Mouse (Mus musculus) heart, embryonic 13.5 days (tissue): ENCODE measurements at regions not wholly inside any gene's neighbourhood (a gene's known extent, or its start where the extent isn't known, plus 50 kb on each side); places are given as distances from the start of the nearest gene placed in this dataset.

Experiments
- ATAC-seq: fragments of 200-750 bp; cut with Nextera tagmentation; 2 replicates; pipeline ENCODE4 v1.8.0; 2017; ENCODE audit warnings: moderate TSS enrichment; ENCODE audit not compliant: insufficient number of reproducible peaks, low FRiP score, low TSS enrichment; ENCODE audit errors: extremely low read depth
- H3K27ac ChIP-seq: fragments of 300-500 bp; sonication (generic); replicated peaks from 2 replicates; pipeline ENCODE4 v1.5.1; 2015; ENCODE audit warnings: moderate library complexity, mild to moderate bottlenecking, inconsistent platforms
- H3K27me3 ChIP-seq: fragments of 300-500 bp; sonication (generic); replicated peaks from 2 replicates; pipeline ENCODE4 v1.6.1; 2015; ENCODE audit warnings: mild to moderate bottlenecking, inconsistent platforms
- H3K36me3 ChIP-seq: fragments of 300-500 bp; sonication (generic); 2 replicates; pipeline ENCODE4 v1.6.1; 2015; ENCODE audit warnings: mild to moderate bottlenecking, inconsistent platforms
- H3K4me1 ChIP-seq: fragments of 300-500 bp; sonication (generic); 2 replicates; pipeline ENCODE4 v1.6.1; 2015; ENCODE audit warnings: inconsistent platforms
- H3K4me2 ChIP-seq: fragments of 300-500 bp; sonication (generic); 2 replicates; pipeline ENCODE4 v1.6.1; 2015; ENCODE audit warnings: inconsistent platforms, mild to moderate bottlenecking, moderate library complexity
- H3K4me3 ChIP-seq: fragments of 300-500 bp; sonication (generic); 2 replicates; pipeline ENCODE4 v1.5.1; 2015; ENCODE audit warnings: moderate library complexity, mild to moderate bottlenecking, inconsistent platforms
- H3K9ac ChIP-seq: fragments of 300-500 bp; sonication (generic); 2 replicates; pipeline ENCODE4 v1.6.1; 2015; ENCODE audit warnings: inconsistent platforms, mild to moderate bottlenecking, moderate library complexity
- H3K9me3 ChIP-seq: fragments of 300-500 bp; sonication (generic); 2 replicates; pipeline ENCODE4 v1.6.1; 2016; ENCODE audit warnings: inconsistent platforms
- WGBS: fragments of 180-500 bp; shearing (Covaris S2); methylation state at CpG from one replicate; pipeline ENCODE4 v1.1.7; 2015; ENCODE audit warnings: mixed read lengths; 5-methylcytosine and 5-hydroxymethylcytosine counted together

- WGBS: 68% methylated on average over 4 of the region's 4 CpGs
- Histone ChIP-seq H3K27ac (no peak overlapping the region), H3K9me3 (no peaks in the 10 kb centered on the region), H3K9ac (no peak overlapping the region), H3K4me2 (no peak overlapping the region), H3K4me1 (no peaks in the 10 kb centered on the region), H3K27me3 (no peaks in the 10 kb centered on the region), H3K36me3 (no peaks in the 10 kb centered on the region), H3K4me3 (no peak overlapping the region)
- no peak for ATAC-seq
Measured at GRCm38 (mm10) chr12:109893657-109894056, 293.5 kb upstream of the Rtl1 start.

DNA sequence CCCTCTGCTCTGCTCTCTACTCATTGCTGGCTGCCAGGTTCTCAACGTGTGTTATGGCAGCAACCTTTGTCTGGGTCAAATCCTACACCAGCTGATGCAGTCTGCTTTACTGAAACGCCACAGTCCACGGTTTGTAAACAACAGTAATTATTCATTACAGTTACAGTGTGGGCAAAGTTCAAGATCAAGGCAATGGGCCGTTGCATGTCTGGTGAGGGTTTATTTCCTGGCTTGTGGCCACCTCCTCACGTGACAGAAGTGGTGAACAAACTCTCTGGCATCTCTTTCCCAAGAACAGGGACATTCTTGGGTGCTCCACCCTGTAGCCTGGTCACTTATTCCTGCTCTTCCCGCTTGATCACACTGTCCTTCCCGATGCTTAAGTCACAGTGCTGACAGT is 295.3 kb upstream of the Rtl1 start:
- Histone ChIP-seq H3K9me3 (no peaks in the 10 kb centered on the region), H3K27me3 (no peaks in the 10 kb centered on the region), H3K36me3 (no peaks in the 10 kb centered on the region), H3K9ac (no peak overlapping the region), H3K4me1 (no peaks in the 10 kb centered on the region), H3K4me3 (no peak overlapping the region), H3K27ac (no peak overlapping the region), H3K4me2 (no peak overlapping the region)
- 73% methylated on average over 7 of the region's 7 CpGs for WGBS
- no peak for ATAC-seq

GRCm38 (mm10) chr12:109896397-109896796 is 296.3 kb upstream of the Rtl1 start:
- H3K9ac ChIP-seq: no peak overlapping the region
- no peak overlapping the region for H3K4me3 ChIP-seq
- ATAC-seq: no peak
- no peak overlapping the region for H3K27ac ChIP-seq
- WGBS: 82% methylated on average over 9 of the region's 9 CpGs
- H3K9me3 ChIP-seq: no peaks in the 10 kb centered on the region
- H3K36me3 ChIP-seq: no peaks in the 10 kb centered on the region
- no peak overlapping the region for H3K4me2 ChIP-seq
- H3K27me3 ChIP-seq: no peaks in the 10 kb centered on the region
- H3K4me1 ChIP-seq: no peaks in the 10 kb centered on the region

- H3K27ac ChIP-seq: no peak overlapping the region
- H3K4me3 ChIP-seq: no peak overlapping the region
- 73% methylated on average over 10 of the region's 10 CpGs for WGBS
- no peak for ATAC-seq
- no peaks in the 10 kb centered on the region for H3K9me3 ChIP-seq
- H3K27me3 ChIP-seq: no peaks in the 10 kb centered on the region
- H3K9ac ChIP-seq: no peak overlapping the region
- H3K36me3 ChIP-seq: no peaks in the 10 kb centered on the region
- H3K4me2 ChIP-seq: no peak overlapping the region
- H3K4me1 ChIP-seq: no peaks in the 10 kb centered on the region
Measured at GRCm38 (mm10) chr12:109896906-109897305, 296.8 kb upstream of the Rtl1 start.

- Histone ChIP-seq H3K4me2 (no peak overlapping the region), H3K4me3 (no peak overlapping the region), H3K27me3 (no peaks in the 10 kb centered on the region), H3K4me1 (no peaks in the 10 kb centered on the region), H3K27ac (no peak overlapping the region), H3K36me3 (no peaks in the 10 kb centered on the region), H3K9ac (no peak overlapping the region), H3K9me3 (no peaks in the 10 kb centered on the region)
- ATAC-seq: no peak
- WGBS: 74% methylated on average over 11 of the region's 11 CpGs
Measured at GRCm38 (mm10) chr12:109897861-109898385, 297.8 kb upstream of the Rtl1 start.

DNA sequence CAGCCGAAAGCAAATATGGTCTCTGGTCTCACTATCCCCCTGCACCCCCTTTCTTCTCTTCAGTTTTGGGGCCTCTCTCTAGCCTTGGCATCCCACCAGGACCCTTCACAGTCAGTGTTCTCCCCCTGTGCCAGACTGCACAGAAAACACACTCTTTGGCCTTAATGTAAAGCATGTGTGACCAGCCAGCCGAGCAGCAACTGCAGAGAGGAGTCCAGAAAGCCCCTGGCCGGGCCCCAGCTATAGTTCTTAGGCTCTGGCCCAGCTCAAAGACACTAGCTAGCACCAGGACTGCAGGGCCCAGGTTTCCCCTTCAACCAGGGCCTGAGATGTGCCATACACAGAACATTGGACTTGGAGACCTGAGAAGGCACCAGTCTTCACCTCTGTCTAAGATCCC is 299.3 kb upstream of the Rtl1 start:
- no peak overlapping the region for H3K27ac ChIP-seq
- no peaks in the 10 kb centered on the region for H3K36me3 ChIP-seq
- H3K9me3 ChIP-seq: no peaks in the 10 kb centered on the region
- no peaks in the 10 kb centered on the region for H3K4me1 ChIP-seq
- H3K9ac ChIP-seq: no peak overlapping the region
- no peaks in the 10 kb centered on the region for H3K27me3 ChIP-seq
- ATAC-seq: no peak
- H3K4me2 ChIP-seq: no peak overlapping the region
- H3K4me3 ChIP-seq: no peak overlapping the region
- WGBS: 72% methylated on average over 3 of the region's 3 CpGs

DNA sequence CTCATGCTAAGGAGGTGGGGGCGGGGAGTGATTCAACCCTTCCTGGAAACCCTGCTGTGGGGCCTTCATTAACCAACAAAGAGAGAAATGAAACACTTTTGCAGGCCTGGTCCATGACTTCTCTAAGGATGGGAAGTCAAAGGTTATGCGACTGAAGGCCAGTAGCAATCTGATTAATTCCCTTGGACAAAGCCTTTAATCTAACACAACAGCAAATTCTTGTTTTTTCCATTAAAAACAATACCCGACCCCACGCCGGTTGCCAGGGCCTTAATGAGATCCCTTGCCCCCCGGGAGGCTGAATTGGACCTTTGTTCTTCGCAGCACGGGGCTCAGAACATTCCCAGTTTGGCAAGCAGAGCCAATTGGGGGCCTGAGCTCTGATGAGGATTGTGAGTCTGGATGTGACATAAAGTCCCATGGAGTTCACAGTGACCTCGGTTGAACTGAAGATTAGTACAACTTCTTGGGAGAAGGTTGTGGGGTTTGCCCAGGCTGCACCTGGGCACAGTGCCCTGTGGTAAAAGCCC is 310.9 kb upstream of the Rtl1 start:
- Histone ChIP-seq H3K27me3 (no peaks in the 10 kb centered on the region), H3K9me3 (no peaks in the 10 kb centered on the region), H3K9ac (no peak overlapping the region), H3K36me3 (no peaks in the 10 kb centered on the region), H3K4me2 (no peak overlapping the region), H3K27ac (no peak overlapping the region), H3K4me1 (no peaks in the 10 kb centered on the region), H3K4me3 (no peak overlapping the region)
- no peak for ATAC-seq
- WGBS: 65% methylated on average over 9 of the region's 9 CpGs

- H3K4me3 ChIP-seq: no peak overlapping the region
Measured at GRCm38 (mm10) chr12:109911506-109911905, 311.4 kb upstream of the Rtl1 start.

GRCm38 (mm10) chr12:109917761-109918160 is 317.6 kb upstream of the Rtl1 start:
- H3K9me3 ChIP-seq: no peaks in the 10 kb centered on the region
- no peak overlapping the region for H3K9ac ChIP-seq
- H3K4me2 ChIP-seq: no peak overlapping the region
- H3K4me1 ChIP-seq: no peaks in the 10 kb centered on the region
- H3K4me3 ChIP-seq: no peak overlapping the region
- no peak for ATAC-seq
- no peak overlapping the region for H3K27ac ChIP-seq
- WGBS: 75% methylated on average over 6 of the region's 6 CpGs
- H3K36me3 ChIP-seq: no peaks in the 10 kb centered on the region
- 0 out of 2 replicates have a peak, but pooled peaks cover 2% of the 10 kb centered on the region for H3K27me3 ChIP-seq

More at GRCm38 (mm10) chr12:109911506-109911905, 311.4 kb upstream of the Rtl1 start:
- Histone ChIP-seq H3K4me2 (no peak overlapping the region), H3K9me3 (no peaks in the 10 kb centered on the region), H3K36me3 (no peaks in the 10 kb centered on the region), H3K27ac (no peak overlapping the region), H3K27me3 (no peaks in the 10 kb centered on the region), H3K4me1 (no peaks in the 10 kb centered on the region), H3K9ac (no peak overlapping the region)
- ATAC-seq: no peak; the same call in 1 of the 2 replicates
- WGBS: 75% methylated on average over 9 of the region's 9 CpGs

DNA sequence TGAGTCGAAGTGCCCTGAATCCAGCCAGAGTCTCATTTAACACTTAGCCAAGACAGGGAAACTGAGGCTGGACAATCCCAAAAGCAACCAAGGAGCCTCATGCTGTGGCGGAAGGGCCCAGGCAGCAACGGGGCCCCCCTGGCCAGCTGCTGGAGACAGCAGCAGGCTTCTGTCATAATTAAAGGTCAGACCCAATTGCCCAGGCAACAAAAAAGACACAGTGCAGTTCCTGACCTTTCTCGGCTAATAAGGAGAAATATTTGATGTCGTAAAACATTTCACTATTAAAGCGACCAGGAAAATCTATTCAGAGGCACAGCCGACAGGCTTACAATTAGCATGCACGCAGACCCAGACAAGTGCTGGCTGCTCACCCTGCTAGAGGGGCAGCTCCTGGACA is 318.8 kb upstream of the Rtl1 start:
- Histone ChIP-seq H3K36me3 (no peaks in the 10 kb centered on the region), H3K27ac (no peak overlapping the region), H3K9ac (no peak overlapping the region), H3K4me2 (no peak overlapping the region), H3K4me1 (no peaks in the 10 kb centered on the region), H3K9me3 (no peaks in the 10 kb centered on the region), H3K27me3 (0 out of 2 replicates have a peak, but pooled peaks cover 2% of the 10 kb centered on the region), H3K4me3 (no peak overlapping the region)
- WGBS: 78% methylated on average over 8 of the region's 8 CpGs
- no peak for ATAC-seq

- H3K4me1 ChIP-seq: no peaks in the 10 kb centered on the region
- no peaks in the 10 kb centered on the region for H3K36me3 ChIP-seq
- H3K9me3 ChIP-seq: no peaks in the 10 kb centered on the region
- no peak overlapping the region for H3K4me2 ChIP-seq
- H3K4me3 ChIP-seq: no peak overlapping the region
- no peak overlapping the region for H3K27ac ChIP-seq
- no peak for ATAC-seq
- H3K27me3 ChIP-seq: 0 out of 2 replicates have a peak, but pooled peaks cover 2% of the 10 kb centered on the region
- no peak overlapping the region for H3K9ac ChIP-seq
- 79% methylated on average over 10 of the region's 10 CpGs for WGBS
Measured at GRCm38 (mm10) chr12:109922111-109922510, 322.0 kb upstream of the Rtl1 start.

- no peaks in the 10 kb centered on the region for H3K4me1 ChIP-seq
- H3K9me3 ChIP-seq: no peaks in the 10 kb centered on the region
- H3K4me3 ChIP-seq: no peak overlapping the region
- H3K36me3 ChIP-seq: no peaks in the 10 kb centered on the region
- no peaks in the 10 kb centered on the region for H3K27me3 ChIP-seq
- no peak overlapping the region for H3K9ac ChIP-seq
- WGBS: 66% methylated on average over 6 of the region's 6 CpGs
- no peak overlapping the region for H3K4me2 ChIP-seq
- no peak for ATAC-seq
- no peak overlapping the region for H3K27ac ChIP-seq
Measured at GRCm38 (mm10) chr12:109925866-109926265, 325.7 kb upstream of the Rtl1 start.
